Mouse (Mus musculus): Measurements from ENCODE around the gene Lingo1.

DNA sequence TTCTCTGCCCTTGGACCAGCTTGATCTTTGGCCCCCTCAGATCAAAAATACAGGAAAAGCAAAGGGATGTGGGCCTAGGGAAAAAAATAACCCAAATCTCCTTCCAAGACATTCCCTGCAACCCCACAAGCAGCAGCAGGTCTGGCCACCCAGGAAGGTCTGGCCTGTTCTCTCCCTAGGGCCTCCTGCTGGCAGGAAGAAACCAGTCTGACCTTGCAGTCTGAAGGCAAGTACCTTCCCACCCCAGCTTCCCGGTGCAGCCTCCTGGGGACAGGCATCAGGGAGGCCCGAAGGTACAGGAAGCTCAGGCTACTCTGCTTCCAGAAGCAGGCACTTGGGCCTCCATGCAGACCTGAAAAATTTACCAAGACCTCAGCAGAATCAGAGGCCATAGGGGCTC, 67.1 kb downstream of the Lingo1 start:
- TF ChIP-seq ZC3H11A (IDR thresholded peaks at IDR 0.05; ENCODE audit: low read depth, low read length) (no peak), CTCF (conservative IDR thresholded peaks at IDR 0.05 in 1 of 2, IDR thresholded peaks at IDR 0.05 in 1 of 2; ENCODE audit: low read depth in 2 of 2, low read length in 2 of 2) (no peak), POLR2A (IDR thresholded peaks at IDR 0.05; ENCODE audit: low read depth, low read length) (no peak), POLR2AphosphoS2 (IDR thresholded peaks at IDR 0.05; ENCODE audit: low read depth, low read length) (no peak), JUND (conservative IDR thresholded peaks at IDR 0.05; ENCODE audit: low read depth, low read length) (no peak), CHD1 (IDR thresholded peaks at IDR 0.05; ENCODE audit: low read depth, low read length) (no peak), RCOR1 (conservative IDR thresholded peaks at IDR 0.05; ENCODE audit: low read depth, low read length) (no peak), GABPA (IDR thresholded peaks at IDR 0.05; ENCODE audit: insufficient replicate concordance, low read depth, low read length) (no peak), USF1 (IDR thresholded peaks at IDR 0.05; ENCODE audit: low read depth, low read length) (no peak), MEF2A (IDR thresholded peaks at IDR 0.05; ENCODE audit: borderline replicate concordance, low read depth, low read length) (no peak), MAX (IDR thresholded peaks at IDR 0.05; ENCODE audit: low read length) (no peak), E2F4 (IDR thresholded peaks at IDR 0.05; ENCODE audit: insufficient replicate concordance, low read depth, low read length) (no peak), SMC3 (IDR thresholded peaks at IDR 0.05; ENCODE audit: low read depth, low read length) (no peak), ZMIZ1 (IDR thresholded peaks at IDR 0.05; ENCODE audit: low read depth, low read length) (no peak)
